Mouse (Mus musculus) kidney, adult 2 months (tissue): Measurements from ENCODE around the gene Gstm2. TPM values are rescaled to one million over a fixed set of nuclear protein-coding genes. Genes with fewer than 3 reads are reported as not detected.
"Not testable (repeated sequence)": the region's sequence is repeated elsewhere in the genome, so short reads cannot be mapped to it uniquely, and the experiment has no call there.

Experiments
- DNase-seq: peaks from one replicate; pipeline ENCODE4 v3.0.0; 2021
- H3K27ac ChIP-seq: fragments of 200-500 bp; 2 replicates; pipeline ENCODE4 v1.5.1; 2012; ENCODE audit warnings: low read depth, low read length, control low read depth, inconsistent platforms; ENCODE audit not compliant: insufficient read depth
- H3K27me3 ChIP-seq: fragments of 200-500 bp; replicated peaks from 2 replicates; pipeline ENCODE4 v1.6.1; 2012; ENCODE audit warnings: mild to moderate bottlenecking, moderate library complexity, low read length, inconsistent platforms; ENCODE audit not compliant: control insufficient read depth, insufficient read depth
- H3K36me3 ChIP-seq: fragments of 200-500 bp; 2 replicates; pipeline ENCODE4 v1.6.1; 2012; ENCODE audit warnings: mild to moderate bottlenecking, moderate library complexity, low read length, inconsistent platforms; ENCODE audit not compliant: control insufficient read depth, insufficient read depth
- H3K4me1 ChIP-seq: fragments of 200-500 bp; 2 replicates; pipeline ENCODE4 v1.6.1; 2011; ENCODE audit warnings: low read length; ENCODE audit not compliant: control insufficient read depth, insufficient read depth
- H3K4me3 ChIP-seq: fragments of 200-500 bp; 2 replicates; pipeline ENCODE4 v1.5.1; 2011; ENCODE audit warnings: mild to moderate bottlenecking, low read depth, low read length, control low read depth; ENCODE audit not compliant: insufficient read depth
- CTCF ChIP-seq: fragments of 200-500 bp; conservative IDR thresholded peaks from 2 replicates; pipeline ENCODE4 v1.5.1; 2011; ENCODE audit warnings: low read depth, mild to moderate bottlenecking, control low read depth, low read length, moderate library complexity, mixed read lengths; ENCODE audit not compliant: insufficient read depth, insufficient read length
- POLR2A ChIP-seq: fragments of 200-500 bp; IDR thresholded peaks from one replicate; pipeline ENCODE4 v1.6.1; 2011; ENCODE audit warnings: low read depth, low read length, control low read depth
- WGBS: fragments of 180-500 bp; shearing (Covaris S2); methylation state at CpG from one replicate; pipeline ENCODE4 v1.1.7; 2018; 5-methylcytosine and 5-hydroxymethylcytosine counted together
- polyA plus RNA-seq: library from polyadenylated mRNA; depleted of rRNA; stranded (reverse); fragments of >200 nt; gene quantifications from 2 replicates; pipeline ENCODE4 v1.2.3, GENCODE M21; 2012

The Gstm2 gene
- polyA plus RNA-seq, 1 experiment: 212 TPM

DNA sequence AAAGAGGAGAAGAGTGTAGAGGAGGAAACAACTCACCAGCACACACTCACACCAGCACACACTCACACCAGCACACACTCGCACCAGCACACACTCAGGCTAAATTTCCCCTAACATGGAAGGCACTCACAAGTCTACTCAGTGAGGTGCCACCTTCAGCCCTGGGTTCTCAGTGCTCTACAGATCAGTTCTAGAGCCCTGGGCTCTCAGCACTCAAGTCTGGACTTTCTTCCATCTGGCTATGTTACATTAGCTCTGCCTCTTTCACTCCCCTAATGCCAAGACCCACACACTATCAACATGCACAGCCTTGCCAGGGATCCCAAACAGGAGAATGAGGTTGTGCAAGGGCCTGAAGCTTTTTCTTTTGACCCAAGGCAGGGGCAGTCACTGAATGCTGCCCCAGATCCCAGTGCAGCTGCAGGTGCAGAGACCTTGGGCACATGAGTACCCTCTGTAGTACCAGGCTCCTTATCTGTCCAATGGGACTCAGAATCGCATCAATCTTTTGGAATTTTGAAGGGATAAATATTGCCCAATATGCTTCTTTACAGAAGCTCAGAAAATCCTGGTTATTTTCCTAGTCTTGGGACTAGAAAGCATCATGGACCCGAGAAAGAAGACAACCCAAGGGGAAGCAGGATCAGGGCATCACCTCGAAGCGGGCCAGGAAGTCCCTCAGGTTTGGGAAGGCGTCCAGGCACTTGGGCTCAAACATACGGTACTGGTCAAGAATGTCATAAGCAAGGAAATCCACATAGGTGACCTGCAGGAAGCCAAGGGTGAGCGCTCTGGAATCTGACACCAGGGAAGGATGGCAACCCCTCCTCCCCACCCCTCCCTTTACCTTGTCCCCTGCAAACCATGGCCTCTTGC lies 28.1 kb upstream of the Gstm2 start:
- H3K36me3 ChIP-seq: no peaks in the 10 kb centered on the region
- TF ChIP-seq CTCF (no peak), POLR2A (no peak)
- no peak for DNase-seq
- H3K4me3 ChIP-seq: no peak overlapping the region
- peaks cover 35% of the 10 kb centered on the region for H3K4me1 ChIP-seq
- 58% methylated on average over 8 of the region's 8 CpGs for WGBS
- no peaks in the 10 kb centered on the region for H3K27me3 ChIP-seq
- peak overlapping the region; percentile 59 for H3K27ac ChIP-seq

DNA sequence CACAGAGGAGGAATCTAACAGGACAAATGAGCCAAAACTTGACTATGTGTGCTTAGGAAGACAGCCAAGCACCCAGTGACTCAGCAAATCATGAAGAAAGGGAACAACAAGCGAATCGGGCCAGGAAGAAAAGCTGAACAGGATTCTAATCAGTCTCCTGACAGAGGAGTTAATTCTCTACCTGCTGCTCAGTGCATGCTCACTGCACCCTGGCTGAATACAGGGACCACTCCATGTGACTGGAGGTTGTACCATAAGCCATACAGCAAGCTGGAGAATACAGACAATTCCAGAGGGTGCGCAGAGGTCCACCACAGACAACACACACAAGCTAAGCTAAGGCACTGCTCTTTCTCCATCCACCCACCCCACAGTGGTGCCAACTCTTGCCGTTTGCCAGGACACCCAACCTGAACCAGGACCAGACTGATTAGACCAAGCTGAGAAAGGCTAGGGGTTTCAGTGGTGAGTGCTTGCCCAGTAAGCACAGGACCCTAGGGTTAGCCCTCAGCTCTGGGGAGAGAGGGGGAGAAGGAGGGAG lies 27.1 kb upstream of the Gstm2 start:
- 37% methylated on average over 4 of the region's 4 CpGs for WGBS
- no peak overlapping the region for H3K4me3 ChIP-seq
- peaks cover 33% of the 10 kb centered on the region for H3K4me1 ChIP-seq
- H3K36me3 ChIP-seq: no peaks in the 10 kb centered on the region
- no peaks in the 10 kb centered on the region for H3K27me3 ChIP-seq
- TF ChIP-seq POLR2A (no peak), CTCF (no peak)
- peak; percentile 89 for DNase-seq
- peak overlapping the region; percentile 59 for H3K27ac ChIP-seq

DNA sequence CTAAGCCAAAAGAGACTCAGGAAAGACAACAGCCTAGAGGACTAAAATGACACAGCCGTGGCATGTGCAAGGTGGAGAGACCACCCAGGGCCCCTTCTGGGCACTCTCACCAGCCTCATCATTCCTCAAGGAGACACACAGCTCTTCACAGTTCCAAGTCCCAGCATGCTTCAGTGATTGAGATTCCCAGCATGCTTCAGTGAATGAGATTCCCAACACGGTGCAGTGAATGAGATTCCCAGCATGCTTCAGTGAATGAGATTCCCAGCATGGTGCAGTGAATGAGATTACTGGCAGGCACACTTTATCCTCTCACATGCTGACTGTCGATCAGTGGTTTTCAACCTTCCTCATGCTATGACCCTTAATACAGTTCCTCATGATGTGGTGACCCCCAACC lies 25.3 kb upstream of the Gstm2 start:
- H3K36me3 ChIP-seq: no peaks in the 10 kb centered on the region
- H3K4me1 ChIP-seq: peaks cover 29% of the 10 kb centered on the region
- no peak overlapping the region for H3K27ac ChIP-seq
- no peaks in the 10 kb centered on the region for H3K27me3 ChIP-seq
- H3K4me3 ChIP-seq: no peak overlapping the region
- no peak for DNase-seq
- 65% methylated on average over 3 of the region's 3 CpGs for WGBS
- TF ChIP-seq CTCF: no peak
- TF ChIP-seq POLR2A: no peak

DNA sequence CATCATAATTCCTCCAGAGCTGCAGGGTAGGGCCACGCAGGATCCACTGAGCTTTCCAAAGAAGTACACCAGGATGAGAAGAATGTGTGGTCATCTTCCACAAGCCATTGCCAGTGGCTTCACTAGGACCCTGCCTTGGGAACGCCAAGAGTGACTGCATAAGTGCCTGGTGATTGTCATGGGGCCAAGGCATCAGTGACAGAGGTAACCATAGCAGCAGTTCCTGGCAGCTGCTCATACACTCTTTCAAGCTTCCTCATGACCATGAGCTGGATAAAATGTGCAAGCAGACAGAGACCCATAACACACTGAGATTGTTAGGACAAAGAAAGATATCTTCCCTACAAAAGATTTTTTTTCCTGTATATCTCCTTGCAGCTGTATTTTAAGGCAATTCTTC lies 24.0 kb upstream of the Gstm2 start:
- Histone ChIP-seq H3K27me3 (no peaks in the 10 kb centered on the region), H3K27ac (no peak overlapping the region), H3K4me3 (no peak overlapping the region), H3K36me3 (no peaks in the 10 kb centered on the region), H3K4me1 (peaks cover 20% of the 10 kb centered on the region)
- no peak for DNase-seq
- WGBS: 73% methylated on average over 2 of the region's 2 CpGs
- no peak for TF ChIP-seq CTCF
- no peak for TF ChIP-seq POLR2A

DNA sequence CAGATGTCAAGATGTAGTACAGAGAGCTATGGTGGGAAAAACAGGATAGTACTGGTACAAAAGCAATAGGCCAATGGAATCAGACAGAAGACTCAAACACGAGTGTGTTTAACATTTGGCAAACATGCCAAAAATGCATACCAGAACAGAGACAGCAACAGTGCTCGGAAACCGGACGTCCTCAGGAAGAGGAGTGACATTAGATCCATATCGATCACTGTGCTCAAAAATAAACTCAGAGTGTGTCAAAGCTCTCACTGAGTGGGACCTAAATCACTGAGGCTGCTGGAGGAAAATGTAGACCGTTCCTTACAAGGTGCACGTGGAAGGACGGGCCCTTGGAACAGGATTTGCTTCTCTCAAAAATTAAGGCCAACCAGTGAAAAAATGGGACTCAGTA lies 15.8 kb upstream of the Gstm2 start:
- WGBS: 58% methylated on average over 8 of the region's 8 CpGs
- Histone ChIP-seq H3K4me1 (no peaks in the 10 kb centered on the region), H3K36me3 (no peaks in the 10 kb centered on the region), H3K27ac (no peak overlapping the region), H3K27me3 (no peaks in the 10 kb centered on the region), H3K4me3 (no peak overlapping the region)
- peak; percentile 65 for DNase-seq
- no peak for TF ChIP-seq CTCF
- TF ChIP-seq POLR2A: no peak

DNA sequence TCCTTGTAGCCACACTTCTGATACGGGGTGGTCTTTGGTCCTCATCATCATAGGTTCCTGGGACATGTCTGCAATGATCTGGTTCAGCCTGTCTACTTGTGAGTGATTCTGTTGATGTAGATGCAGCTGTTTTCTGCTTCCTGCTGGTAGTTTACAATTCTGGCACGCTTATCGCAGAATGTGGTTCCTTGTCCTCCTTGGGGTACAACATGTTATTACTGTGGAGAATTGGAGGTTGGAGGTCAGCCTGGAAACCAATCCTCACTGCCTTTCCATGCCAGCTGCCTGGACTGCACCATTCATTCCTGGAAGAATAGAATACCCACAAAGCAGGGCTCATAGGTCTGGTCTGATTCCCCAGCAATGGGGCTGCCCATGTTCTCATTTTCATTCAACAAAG lies 13.2 kb upstream of the Gstm2 start:
- WGBS: 95% methylated on average over 3 of the region's 3 CpGs
- H3K4me1 ChIP-seq: no peaks in the 10 kb centered on the region
- no peak overlapping the region for H3K4me3 ChIP-seq
- H3K27ac ChIP-seq: no peak overlapping the region
- no peaks in the 10 kb centered on the region for H3K36me3 ChIP-seq
- no peaks in the 10 kb centered on the region for H3K27me3 ChIP-seq
- TF ChIP-seq CTCF (no peak), POLR2A (no peak)
- DNase-seq: no peak

DNA sequence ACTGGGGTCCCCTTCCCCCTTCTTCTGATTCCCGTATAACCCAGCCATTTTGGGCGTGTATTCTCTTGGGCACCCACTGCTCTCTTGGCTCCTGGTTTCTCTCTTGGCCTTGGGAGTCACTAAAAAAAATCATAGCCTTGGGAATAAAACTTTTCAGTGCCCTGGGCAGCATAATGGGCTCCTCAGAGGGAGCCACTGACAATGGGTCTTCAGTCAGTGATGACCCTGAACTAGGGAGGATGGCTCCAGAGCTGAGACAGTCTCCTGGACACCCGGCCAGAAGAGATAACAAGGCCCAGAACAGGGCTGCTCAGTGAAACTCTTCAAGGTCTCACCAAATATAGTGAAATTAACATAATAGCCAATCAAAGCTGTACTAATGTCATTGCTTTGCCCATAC lies 12.3 kb upstream of the Gstm2 start:
- Histone ChIP-seq H3K36me3 (no peaks in the 10 kb centered on the region), H3K4me1 (no peaks in the 10 kb centered on the region), H3K27me3 (no peaks in the 10 kb centered on the region), H3K27ac (no peak overlapping the region), H3K4me3 (no peak overlapping the region)
- 93% methylated on average over 3 of the region's 3 CpGs for WGBS
- DNase-seq: no peak
- no peak for TF ChIP-seq CTCF
- TF ChIP-seq POLR2A: no peak

DNA sequence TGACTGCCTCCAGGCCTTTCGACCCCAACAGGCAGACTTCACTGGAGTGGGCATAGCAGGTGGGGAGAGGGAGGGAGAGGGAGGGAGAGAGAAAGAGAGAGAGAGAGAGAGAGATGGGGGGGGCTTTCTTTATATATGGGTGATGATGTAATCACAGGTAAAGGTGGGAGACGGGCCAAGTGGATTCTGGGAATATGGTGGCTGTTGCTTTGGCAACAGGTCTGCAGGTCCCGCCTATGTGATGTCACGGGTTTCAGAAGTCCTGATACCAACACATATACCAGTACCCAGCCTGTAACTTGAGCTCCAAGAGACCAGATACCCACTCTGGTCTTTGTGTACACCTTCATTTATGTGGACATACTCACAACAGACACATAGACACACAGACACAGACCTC lies 10.3 kb upstream of the Gstm2 start:
- no peak for DNase-seq
- no peak overlapping the region for H3K4me3 ChIP-seq
- H3K27me3 ChIP-seq: no peaks in the 10 kb centered on the region
- H3K36me3 ChIP-seq: no peaks in the 10 kb centered on the region
- no peaks in the 10 kb centered on the region for H3K4me1 ChIP-seq
- H3K27ac ChIP-seq: no peak overlapping the region
- WGBS: 89% methylated on average over 4 of the region's 4 CpGs
- TF ChIP-seq CTCF: no peak
- TF ChIP-seq POLR2A: no peak

DNA sequence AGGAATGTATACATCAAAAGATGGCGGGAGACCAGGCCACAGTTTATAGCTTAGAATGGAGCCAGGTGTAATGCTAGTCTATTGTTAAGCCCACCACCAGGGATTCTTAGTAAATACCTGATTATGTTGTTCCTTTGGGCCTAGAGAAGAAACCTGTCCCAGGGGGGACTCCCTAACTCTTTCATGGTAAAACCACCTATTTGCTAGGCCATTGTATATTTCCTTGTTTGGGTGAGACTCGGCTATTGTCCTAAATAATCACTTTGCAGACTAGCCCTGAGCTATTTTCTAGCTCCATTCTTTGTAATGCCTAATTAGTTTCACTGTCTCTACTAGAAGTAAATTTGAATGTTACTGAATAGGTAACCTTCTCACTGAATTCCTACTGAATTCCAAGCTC lies 9.7 kb upstream of the Gstm2 start:
- H3K27ac ChIP-seq, H3K4me3 ChIP-seq, H3K27me3 ChIP-seq, H3K4me1 ChIP-seq, H3K36me3 ChIP-seq, DNase-seq: not testable (repeated sequence)
- 76% methylated on average over 2 of the region's 2 CpGs for WGBS

DNA sequence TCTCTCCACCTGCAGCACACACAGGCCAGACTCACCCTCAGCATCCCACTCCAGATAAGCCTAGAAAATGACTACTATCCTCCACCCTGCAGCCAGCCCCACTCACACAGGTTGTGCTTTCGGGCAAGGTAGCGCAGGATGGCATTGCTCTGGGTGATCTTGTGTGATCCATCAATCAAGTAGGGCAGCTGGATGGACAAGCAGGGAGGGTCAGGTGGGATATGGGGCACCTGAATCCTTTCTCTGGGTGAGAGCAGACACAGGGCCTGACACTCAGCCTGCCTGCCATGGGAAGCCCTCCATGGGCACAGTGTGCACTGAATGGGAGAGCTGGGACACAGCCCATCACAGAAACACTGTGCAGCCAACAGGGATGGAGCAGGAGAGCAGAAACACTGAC lies 1.1 kb downstream of the Gstm2 start:
- not testable (repeated sequence) for DNase-seq, H3K27me3 ChIP-seq, H3K4me1 ChIP-seq, H3K36me3 ChIP-seq
- Histone ChIP-seq H3K27ac (peak overlapping the region; percentile 8; the same call in 1 of the 2 replicates), H3K4me3 (peak overlapping the region; percentile 1; the same call in 1 of the 2 replicates)
- WGBS: 94% methylated on average over 2 of the region's 2 CpGs
